Mouse (Mus musculus) C2C12 (cell line): ENCODE results near the gene Fam13a.

Experiments used
- CEBPB ChIP-seq: IDR thresholded peaks from one replicate; pipeline ENCODE4 v1.6.1; 2011; ENCODE audit warnings: low read depth, mild to moderate bottlenecking, control low read depth, moderate library complexity
- CTCF ChIP-seq: IDR thresholded peaks from one replicate; pipeline ENCODE4 v1.5.1; 2011; ENCODE audit not compliant: control insufficient read depth, insufficient read depth, insufficient read length

DNA sequence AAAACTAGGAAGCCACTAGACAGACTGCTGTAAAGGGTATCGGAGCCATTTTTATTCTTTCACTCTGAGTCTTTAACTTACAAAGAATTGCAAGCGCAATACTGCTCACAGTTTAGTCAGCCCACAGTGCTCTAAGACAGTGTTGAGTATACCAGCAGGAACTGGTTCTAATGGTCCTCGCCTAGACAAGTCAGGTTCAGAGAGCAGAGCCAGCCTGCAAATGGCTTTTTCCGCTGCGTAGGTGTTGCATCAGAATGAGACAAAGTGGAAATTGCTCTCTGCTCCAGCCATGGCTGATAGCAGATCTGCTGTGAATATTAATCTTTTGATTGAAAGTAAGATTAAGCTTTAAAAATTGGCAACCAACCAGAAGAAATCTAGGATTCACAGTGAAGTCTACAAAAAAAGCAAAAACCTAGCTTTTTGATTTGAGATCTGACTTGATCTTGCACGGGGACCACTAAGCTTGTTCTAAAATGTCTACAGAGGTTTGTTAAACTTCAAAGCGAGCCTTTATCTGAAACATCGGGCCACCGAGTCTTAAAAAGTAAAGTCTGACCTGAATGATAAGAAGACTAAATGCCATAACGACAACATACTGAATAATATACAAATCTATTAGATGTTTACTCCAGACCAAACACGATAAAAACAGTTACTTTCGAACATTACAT is 91.7 kb downstream of the Fam13a start:
- TF ChIP-seq CTCF (no peak), CEBPB (no peak)
